Mouse (Mus musculus) B cell, adult 2 months (primary cell): ENCODE results near the gene Adcy9.
A peak's percentile ranks its signal among the peaks of the same experiment; 100 is the strongest.

Experiments used
- DNase-seq, 2 experiments: peaks; one replicate each; pipeline ENCODE4 v3.0.0; 2022

Adcy9 gene

DNA sequence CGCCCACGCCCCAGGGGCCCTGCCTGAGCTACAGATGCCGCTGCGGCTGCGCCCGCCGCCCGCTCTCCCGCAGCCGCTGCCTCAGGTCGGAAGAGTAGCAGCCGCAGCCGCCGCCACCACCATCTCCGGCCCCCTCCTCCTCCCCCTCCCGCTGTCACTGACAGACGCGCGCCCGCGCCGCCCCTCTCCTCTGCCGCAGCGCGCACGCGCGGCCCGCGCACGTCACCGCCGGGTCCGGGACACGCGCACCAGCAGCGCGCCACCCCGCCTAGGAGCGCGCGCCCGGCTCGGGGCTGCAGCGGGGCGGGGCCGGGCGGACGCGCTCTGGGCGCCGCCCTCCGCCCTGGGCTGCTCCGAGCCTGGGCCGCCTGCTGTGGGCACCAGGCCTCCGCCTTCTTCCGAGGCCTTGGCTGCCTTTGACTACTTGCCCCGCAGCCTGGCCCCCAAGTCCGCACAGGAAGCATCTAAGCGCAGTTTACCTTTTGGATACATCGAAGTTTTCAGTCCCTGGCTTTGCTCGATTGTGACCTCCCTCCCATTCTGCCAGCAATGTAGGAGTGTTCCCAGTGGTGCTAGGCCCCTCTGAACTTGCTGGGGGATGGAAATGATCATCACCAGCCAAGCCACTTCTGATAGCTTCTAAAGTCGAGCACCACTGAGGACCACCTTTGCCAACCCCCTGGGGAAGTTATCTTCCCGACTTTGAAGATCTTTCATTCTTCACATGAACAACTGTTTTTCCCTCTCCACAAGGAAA is at the start of gene Adcy9:
TSS of gene Adcy9 (minus strand) at position 201 of the 757 bp plus-strand sequence.
- peak; percentile 83 to 89 for DNase-seq

DNA sequence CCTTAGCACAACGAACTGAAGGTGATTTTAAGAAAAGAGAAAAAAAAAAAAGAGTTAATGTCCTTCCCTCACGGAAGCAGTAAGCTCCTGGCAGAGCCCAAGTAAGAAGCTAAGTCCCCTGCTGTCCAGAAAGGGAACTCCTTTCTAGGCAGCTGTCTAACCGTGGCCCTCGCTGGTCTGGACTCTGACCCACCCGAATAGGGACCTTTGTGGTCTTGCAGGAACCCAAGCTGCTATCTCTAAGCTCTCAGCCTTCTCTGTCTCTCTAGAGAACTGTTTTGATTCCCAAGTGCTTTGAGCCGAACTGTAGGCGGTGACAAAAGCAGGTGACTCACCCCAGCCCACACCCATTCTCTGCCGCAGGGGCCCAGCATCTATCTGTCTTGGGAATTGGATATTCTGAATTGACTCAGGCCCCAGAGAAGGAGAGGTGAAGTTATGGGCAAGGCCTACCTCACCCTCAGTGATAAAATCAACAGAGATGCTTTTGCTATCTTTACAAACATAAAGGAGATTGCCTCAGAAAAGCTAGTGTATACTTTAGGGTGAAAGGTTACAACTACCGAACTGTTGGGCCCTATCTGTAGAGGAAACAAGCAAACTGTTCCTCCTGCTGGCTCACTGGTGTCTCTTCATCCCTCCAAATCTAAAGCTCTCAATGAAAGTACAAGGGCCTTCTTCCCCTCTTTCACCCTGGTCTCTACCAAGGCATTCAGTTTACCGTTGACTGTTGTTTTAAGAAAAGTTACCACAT is 49.5 kb upstream of the Adcy9 start:
- DNase-seq, result no peak

DNA sequence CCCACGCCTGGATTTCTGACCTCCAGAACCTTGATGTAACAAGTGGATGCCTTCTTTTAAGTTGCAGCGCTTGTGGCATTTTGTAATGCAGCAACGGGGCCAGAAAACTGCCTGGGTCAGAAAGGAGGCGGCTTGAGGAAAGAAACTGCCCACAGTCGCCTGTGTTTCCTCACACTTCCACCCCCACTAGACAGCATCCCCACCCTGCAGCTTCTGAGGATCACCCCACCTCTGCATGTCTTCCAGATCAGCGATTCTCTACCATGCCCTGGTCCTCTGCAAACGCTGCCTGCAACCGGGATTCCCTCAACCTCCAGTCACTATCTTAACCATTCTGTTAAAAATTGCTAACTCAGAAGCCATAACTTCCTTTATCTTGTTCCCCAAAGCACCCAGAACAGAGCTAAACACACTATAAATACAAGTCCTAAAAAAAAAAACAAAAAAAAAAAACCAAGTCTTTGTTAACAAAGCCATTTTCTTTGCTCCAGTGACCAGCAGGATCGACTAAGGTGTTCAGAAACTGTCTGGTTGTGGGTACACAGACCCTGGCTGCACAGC is 44.3 kb upstream of the Adcy9 start:
- no peak for DNase-seq

DNA sequence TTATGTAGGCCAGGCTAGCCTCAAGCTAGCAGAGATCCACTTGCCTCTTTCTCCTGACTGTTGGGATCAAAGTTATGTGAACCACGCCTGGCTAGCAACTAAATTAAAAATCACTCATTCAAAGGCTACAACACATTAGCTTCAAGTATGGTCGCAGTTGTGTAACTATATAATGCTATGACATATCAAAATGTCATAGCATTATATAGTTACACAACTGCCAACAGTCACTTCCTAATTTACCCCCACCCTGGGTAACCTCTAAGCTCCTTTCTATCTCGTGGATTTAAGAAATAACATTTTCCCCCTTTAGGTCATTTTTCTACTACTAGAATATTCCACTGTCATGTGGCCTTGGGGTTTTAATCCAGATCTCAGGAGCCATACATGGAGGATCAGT is 37.6 kb upstream of the Adcy9 start:
- DNase-seq, result no peak

DNA sequence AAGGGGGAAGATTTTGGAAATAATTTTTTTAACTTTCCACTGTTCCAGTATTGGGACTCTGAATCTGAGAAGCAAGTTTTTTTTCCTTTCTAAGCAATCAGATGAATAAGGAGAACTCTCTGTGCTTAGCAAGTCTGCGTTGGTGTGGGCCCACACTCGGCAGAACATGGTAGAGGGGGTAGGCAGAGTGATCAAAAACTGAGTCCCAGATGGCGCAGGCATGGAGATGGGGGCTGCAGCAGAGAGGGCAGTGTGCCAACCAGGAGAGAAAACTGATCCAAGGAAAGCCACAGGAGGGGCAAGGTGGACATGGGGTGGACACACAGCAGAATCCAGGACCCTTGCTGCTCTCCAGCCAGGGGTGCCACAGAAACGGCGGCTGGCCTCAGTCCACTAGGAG is 36.1 kb upstream of the Adcy9 start:
- no peak for DNase-seq

DNA sequence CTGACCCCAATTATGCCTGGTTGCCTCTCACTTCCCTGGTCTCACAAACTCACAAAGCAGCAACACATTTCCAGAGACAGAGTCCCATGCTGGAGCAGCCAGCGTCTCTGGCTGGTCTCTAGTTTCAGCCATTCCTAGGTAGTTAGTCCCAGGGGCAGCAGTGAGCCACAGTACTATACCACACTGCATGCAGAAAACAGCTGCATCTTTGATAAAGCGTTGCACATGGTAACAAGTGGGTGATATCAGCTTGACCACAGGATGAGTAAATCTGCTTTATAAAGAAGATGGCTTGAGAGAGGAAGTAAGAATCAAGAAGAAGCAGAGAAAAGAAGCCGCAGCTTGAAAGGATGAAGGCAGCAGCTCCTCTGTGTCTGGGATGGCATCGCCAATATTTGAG is 35.4 kb upstream of the Adcy9 start:
- DNase-seq, result no peak

DNA sequence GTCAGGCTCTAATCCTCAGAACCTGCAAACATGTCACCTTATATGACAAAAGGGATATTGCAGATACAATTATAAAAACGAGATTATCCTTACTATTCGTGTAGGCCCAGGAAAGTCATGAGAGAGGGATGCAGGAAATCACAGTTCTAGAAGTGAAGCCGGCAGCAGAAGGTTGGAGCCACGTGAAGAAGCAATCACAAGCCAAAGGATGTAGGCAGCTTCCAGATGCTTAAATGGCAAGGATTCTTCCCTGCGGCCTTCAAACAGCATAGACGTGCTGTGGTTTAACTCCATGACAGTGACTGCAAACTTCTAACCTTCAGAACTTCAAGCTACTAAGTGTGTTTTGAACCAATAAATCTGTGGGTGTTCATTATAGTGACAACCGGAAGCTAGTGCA is 34.3 kb upstream of the Adcy9 start:
- DNase-seq, result no peak

DNA sequence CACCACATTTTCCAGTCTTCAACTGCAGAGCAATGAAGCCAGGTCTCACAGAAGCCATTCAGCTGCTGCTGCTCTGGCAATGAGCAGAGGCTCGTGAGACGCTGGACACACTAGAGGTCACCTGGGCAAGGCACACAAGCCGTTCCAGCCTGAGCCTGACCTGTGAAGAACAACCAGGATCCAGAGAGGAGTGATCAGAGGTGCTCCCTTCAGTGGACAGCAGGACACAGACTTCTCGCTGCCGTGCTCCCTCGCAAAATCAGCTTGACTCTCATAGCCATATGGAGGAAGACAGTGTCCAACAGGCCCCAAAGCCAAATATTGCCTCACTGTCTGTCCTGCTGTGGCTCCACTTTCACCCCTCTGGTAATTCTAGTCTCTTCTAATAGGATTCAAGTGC is 29.1 kb upstream of the Adcy9 start:
- no peak for DNase-seq

DNA sequence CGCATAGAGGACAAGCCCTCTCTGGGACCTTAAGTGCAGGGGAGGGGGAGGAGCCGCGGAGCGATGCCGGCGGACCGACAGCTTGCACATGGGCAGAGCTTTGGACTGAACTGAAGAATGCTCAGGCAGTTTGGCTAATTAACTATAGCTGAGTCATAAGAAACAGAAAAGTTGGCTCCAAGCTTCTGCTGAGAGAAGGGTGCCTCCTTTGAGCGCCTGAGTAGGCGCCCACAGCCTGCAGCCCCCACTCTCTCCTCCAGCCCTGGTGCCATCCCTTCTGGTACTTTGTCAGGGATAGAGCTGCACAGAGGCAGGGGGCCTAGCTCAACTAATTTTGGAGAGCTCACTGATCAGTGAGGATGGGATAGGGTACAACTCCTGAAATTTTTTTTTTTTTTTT is 27.9 kb upstream of the Adcy9 start:
- no peak for DNase-seq

DNA sequence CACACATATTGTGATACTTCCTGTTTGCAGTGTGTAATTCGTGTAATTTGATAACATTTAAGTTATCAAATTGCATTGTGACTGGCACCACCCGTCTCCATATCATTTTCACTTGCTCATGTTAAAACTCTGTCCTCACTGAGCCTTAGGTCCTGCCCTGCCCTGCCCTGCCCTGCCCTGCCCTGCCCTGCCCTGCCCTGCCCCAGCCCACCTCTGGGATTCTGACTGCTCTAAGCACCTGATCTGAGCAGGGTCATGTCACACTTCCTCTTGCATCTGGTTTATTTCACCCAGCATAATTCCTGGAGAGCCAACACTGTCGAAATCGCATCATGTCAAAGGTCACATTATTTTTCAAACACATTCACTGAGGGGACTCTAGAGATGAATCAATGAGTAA is 26.1 kb upstream of the Adcy9 start:
- DNase-seq, result no peak

DNA sequence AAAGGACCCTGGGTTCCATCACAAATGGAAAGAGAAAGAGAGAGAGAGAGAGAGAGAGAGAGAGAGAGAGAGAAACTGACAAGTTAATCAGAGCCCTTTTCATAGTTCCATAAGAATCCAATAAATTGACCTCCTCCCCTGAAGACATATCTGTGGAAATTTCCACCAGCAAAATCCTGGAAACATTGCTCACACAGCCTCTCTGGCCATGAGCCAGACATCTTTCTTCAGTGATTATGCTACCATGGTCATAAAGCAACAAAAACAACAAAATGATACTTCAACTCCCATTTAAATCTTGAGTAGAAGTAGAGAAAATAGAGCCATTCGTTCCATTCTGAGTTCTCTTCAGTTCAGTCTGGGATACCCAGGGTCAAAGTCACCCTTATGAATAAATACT is 24.1 kb upstream of the Adcy9 start:
- no peak for DNase-seq

DNA sequence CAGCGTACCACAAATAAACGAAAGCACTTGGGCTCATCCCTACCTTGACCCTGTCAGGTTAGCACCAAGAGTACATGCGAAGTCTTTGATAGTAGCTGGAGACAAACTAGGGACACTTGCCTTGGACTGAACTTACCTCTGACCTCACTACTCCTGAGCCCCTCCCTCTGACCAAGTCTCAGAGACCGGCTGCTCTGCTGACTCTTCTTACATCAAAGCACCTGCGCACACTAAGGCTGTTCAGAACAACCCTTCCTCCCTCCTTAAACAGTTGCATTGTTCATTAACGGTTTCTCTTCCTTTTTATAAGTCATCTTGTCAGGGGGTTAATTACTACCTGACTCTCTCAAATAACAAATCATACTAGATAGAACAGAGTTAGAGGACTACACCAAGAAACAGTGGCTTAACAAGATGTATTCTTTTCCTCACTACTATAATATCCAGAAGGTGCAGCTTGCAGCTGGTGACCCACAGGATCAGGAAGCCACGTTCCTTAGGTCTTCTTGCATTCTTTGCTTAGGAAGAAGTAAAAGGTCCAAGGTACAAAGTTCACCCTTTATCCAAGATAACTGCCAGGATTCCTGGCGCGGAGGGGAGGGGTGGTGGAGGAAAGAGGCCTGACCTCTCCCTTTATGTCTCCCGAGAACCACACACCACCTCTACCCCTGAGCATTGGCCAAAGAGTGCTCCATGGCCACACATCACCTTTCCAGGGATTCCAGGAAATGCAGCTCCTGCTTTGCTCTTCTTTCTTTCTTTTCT is 19.2 kb upstream of the Adcy9 start:
- DNase-seq, result no peak

DNA sequence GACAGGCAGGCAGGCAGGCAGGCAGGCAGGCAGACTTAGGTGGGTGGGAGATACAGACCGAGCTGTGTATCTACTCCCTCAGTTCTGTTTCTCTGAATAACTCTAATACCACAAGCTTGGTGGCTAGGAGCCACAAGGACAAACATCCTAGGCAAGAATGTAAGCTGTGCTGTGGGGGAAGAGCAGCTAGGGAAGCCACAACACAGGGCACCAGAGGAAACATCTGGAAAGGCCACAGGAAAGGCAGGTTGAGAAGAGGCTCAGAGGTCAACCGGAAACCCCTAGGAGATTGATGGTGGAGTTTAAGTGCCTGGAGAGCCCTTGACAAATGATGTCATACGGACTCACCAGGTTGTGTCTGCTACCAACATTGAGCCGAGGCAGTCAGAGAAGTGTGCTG is 16.4 kb upstream of the Adcy9 start:
- DNase-seq, result no peak

DNA sequence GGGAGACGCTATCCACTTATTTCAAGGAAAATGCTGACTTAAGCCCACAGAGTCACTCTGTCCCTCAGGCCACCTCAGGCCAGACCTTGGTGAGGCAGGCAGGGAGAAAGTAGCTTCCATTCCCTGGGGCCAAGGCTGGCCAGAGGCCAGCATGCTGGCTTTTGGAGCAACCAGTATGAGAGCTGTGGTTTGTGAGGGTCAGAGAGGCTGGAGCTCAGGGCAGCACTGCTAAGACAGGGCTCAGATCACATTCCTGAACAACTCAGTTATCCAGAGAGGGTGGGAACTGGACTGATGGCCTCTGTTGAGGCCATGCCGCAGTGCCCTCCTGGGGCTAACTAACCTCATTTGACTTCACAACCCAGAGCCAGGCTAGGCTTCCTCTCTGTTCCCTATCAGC is 15.1 kb upstream of the Adcy9 start:
- DNase-seq, result no peak

DNA sequence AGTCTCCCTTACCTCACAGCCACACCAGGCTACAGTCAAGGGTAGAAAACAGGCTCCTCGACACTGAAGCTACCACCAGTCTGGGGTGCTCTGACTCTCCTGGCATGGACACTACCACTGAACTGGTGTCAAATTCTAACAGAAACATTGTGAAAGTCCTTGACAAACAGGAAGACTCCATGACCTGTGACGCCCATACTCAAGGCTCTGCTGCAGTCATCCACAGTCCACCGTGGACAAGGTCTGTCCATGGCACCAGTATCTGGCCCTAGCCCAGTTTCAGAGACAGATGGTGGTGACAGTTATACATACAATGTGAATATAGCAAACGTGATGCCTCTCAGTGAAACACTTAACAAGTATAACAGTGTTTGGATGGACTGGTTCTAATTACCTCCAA is 11.5 kb upstream of the Adcy9 start:
- DNase-seq, result no peak

DNA sequence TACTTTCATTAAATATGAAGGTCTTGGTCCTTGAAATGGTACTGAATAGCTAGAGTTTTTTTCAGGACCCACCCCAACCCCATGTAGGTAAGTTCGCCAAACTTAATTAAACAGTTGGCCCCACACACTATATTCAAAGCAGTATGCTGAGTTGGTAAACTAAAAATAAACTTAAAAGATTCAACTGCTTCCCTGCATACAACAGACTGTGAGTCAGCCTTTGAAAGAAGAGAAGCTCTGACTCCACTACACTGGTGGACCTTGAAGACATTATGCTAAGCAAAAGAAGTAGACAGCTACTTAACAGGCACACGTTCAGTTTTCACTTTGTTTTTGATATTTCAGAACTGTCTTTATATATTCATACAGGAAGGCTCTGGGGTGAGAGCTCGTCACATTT is 10.7 kb upstream of the Adcy9 start:
- DNase-seq, result no peak

DNA sequence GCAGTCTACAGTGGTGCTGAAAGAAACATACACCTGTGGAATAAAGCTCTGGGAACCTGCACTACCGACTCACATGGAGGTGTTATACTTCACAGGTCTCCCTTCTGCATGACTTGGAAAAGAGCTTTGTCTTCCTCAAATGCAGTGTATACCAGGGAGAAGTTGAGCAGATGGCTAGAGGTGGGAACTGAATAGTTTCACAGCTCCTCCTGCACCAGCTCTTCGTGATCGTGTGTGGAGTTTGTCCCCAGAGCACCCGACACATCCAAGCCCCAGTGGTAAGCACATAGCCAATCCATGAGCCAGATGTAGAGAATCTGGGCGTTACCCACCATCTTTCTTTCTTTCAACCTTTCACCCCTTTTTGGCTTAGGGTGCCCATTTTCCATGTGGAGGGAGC is 9.9 kb upstream of the Adcy9 start:
- no peak for DNase-seq

DNA sequence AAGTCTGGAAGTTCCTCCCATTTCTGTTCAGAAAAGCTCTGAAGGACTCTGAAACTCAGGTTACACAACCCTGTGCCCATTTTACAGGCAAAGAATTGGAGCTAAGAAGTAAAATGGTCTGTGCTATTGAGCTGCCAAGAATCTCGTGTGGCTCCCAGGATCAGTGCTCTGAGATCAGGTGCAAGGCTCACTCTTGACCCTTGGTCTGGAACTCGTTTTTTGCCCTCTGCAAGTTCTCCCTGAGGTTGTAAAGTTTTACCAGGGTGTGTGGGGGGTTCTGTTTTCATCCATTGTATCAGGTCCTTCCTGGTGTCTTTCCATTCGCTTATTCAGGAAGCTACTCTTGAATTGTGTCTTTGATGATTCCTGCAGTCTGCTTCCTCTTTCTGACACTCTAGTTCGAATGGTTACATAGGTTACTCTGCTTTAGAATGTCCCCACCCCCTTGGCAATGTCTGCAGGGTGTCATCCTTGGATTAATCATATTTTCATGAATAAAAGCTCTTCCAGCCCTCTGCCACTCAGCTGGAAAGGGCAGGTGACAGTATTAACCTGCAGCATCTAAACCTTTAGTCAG is 5.4 kb upstream of the Adcy9 start:
- peak in 1 of 2 experiments; percentile 8 for DNase-seq

DNA sequence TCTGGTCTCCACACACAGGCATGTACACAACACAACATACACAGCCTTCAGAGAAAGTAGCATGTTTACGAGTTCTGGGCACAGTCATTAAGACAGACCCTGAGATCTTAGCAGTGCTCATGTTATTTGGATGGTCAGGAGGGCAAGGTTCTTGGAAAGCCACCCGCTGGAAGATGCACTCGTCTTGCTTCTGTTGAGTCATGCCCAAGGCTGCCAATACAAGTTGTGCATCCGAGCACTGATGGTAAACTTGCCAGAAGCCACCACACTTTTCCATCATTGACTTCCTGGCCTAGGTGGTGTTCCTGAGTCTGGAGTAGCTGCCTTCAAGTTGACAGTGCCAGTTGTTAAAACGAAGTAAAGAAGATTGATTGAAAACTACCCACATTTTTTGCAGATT is 3.3 kb upstream of the Adcy9 start:
- DNase-seq, result no peak

DNA sequence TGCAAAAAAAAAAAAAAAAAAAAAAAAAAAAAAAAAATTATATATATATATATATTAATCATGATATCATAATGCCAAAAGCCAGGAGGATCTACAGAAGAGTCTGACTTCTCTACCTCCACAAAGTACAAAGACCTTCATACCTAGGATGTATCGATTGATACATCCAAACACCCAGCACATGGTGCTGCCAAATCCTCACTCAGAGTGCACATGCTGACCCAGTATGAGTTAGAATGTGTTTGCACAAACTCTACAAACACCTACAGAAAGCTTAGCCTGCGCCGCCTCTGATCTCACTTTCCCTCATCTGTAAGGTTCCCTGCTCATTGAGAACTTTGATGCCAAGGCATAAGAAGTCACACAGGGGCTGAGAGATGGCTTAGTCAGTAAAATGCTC is 2.7 kb upstream of the Adcy9 start:
- no peak for DNase-seq

DNA sequence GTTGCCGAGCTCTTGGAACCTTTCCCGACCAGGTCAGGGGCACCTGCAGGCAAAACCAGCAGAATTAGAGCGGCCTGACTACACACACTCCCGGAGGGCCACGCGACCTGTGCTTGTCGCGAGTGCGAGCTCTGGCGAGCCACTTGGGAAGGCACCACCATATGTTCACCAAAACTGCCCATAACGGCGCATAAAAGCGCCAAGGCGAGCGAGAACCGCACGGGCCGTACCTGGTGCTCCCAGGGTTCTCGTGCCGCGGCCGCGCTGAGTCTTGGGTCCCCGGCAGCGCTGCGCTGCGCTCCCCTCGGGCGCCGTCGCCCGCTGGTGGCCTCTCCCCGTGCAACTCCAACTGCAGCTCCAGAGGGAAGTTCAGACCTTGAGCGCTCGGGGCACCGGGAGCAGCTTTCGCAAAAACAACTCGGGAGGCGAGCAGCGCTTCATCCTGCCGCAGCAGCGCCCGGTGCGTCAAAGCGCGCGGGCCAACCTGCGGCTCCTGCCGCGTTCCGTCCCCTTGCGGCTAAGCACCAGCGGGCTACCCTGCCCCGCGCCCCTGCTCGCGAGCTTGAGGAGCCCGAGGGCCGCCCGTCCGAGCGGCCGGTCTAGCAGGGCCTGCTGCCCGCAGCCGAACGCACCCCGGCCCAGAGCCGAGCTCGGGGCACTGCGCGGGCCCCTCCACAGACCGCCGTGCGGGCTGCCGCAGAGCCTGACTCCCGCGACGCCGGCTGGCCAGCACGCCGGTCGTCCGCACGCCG is 576 bp downstream of the Adcy9 start:
- DNase-seq, result peak in 1 of 2 experiments; percentile 42

DNA sequence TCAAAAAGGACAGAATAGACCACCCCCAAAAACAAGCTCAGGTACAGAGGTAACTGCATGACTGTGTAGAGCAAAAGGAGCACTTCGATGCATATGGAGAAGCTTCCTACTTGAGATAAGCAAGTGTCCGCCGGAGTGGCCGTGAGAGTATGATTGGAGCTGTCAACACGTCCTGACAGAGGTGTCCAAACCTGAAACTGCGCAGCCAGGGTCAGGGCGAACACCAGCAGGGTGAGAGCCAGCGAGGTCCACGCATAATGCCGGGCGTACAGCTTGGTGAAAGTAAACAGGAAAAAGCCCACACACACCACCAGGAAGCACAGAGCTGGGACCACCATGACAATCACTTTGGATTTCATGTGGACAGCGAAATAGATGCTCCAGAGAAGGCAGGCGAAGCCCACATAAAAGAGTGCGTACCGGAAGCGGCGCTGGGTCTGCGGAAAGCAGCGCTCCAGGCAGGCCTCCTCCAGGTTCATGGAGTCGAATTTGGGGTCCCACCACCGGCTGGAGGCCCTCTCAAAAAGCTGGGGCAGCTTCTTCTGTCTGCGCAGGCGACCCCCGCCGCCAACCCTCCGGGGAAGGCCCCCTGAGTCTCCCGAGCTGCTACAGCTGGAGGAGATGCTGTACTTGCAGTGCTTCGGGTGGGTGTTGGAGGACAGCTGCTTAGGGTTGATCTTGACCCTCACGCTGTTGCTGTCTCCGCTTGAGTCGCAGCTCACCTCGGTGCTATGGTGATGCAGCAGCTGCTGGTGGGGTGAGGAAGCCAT is 1.3 kb downstream of the Adcy9 start:
- no peak for DNase-seq
